Mouse (Mus musculus) erythroblast, embryonic 14.5 days (primary cell): Measurements from ENCODE around the gene Zfp995. TPM values are rescaled to one million over a fixed set of nuclear protein-coding genes. Genes with fewer than 3 reads are reported as not detected.
"Not testable (repeated sequence)": the region's sequence is repeated elsewhere in the genome, so short reads cannot be mapped to it uniquely, and the experiment has no call there.

Experiments
- H3K27me3 ChIP-seq: 2 replicates; pipeline ENCODE4 v1.6.1; 2012; ENCODE audit warnings: inconsistent platforms; ENCODE audit not compliant: control insufficient read depth
- H3K36me3 ChIP-seq: 2 replicates; pipeline ENCODE4 v1.6.1; 2012; ENCODE audit warnings: mild to moderate bottlenecking, inconsistent platforms; ENCODE audit not compliant: control insufficient read depth
- H3K4me1 ChIP-seq: 2 replicates; pipeline ENCODE4 v1.6.1; 2012; ENCODE audit warnings: inconsistent platforms; ENCODE audit not compliant: control insufficient read depth
- H3K4me3 ChIP-seq: replicated peaks from 2 replicates; pipeline ENCODE3; 2012; ENCODE audit warnings: moderate library complexity, mild to moderate bottlenecking, inconsistent platforms
- H3K9me3 ChIP-seq: 2 replicates; pipeline ENCODE4 v1.6.1; 2012; ENCODE audit warnings: low read length, inconsistent platforms, mixed read lengths; ENCODE audit not compliant: control insufficient read depth
- GATA1 ChIP-seq: IDR thresholded peaks from 2 replicates; pipeline ENCODE4 v1.6.1; 2012; ENCODE audit warnings: low read length, inconsistent platforms, mixed read lengths
- TAL1 ChIP-seq: IDR thresholded peaks from 3 replicates; pipeline ENCODE4 v1.6.1; 2012; ENCODE audit warnings: low read length, inconsistent platforms, mixed read lengths
- polyA plus RNA-seq: library from polyadenylated mRNA; stranded (reverse); fragments of >175 nt; gene quantifications from 2 replicates; pipeline ENCODE4 v1.2.3, GENCODE M21; 2012

Gene Zfp995
- not detected in 2 replicates for polyA plus RNA-seq

- H3K9me3 ChIP-seq, H3K27me3 ChIP-seq, H3K4me1 ChIP-seq, H3K36me3 ChIP-seq: not testable (repeated sequence)
- peak within 1 kb of the TSS; percentile 60 for H3K4me3 ChIP-seq
Observed at GRCm38 (mm10) chr17:21909456-21910052, at the start of gene Zfp995. Gene Zfp995, minus strand, starts transcription at chr17:21909926.

GRCm38 (mm10) chr17:21909039-21909438 is 687 bp downstream of the Zfp995 start:
- Histone ChIP-seq H3K9me3 (no peaks in the 10 kb centered on the region), H3K4me1 (peaks cover 5% of the 10 kb centered on the region), H3K4me3 (peak overlapping the region; percentile 60), H3K36me3 (no peaks in the 10 kb centered on the region), H3K27me3 (no peaks in the 10 kb centered on the region)
- TF ChIP-seq GATA1 (no peak), TAL1 (no peak)

GRCm38 (mm10) chr17:21871256-21871655 is 38.5 kb downstream of the Zfp995 start:
- Histone ChIP-seq H3K4me3 (no peak overlapping the region), H3K9me3 (no peaks in the 10 kb centered on the region), H3K36me3 (no peaks in the 10 kb centered on the region), H3K27me3 (no peaks in the 10 kb centered on the region), H3K4me1 (no peaks in the 10 kb centered on the region)
- TF ChIP-seq TAL1 (no peak), GATA1 (no peak)

GRCm38 (mm10) chr17:21846322-21846582 is 63.5 kb downstream of the Zfp995 start:
- not testable (repeated sequence) for H3K36me3 ChIP-seq, H3K4me3 ChIP-seq, H3K27me3 ChIP-seq

GRCm38 (mm10) chr17:21845545-21846321 is 64.0 kb downstream of the Zfp995 start, which contains the start of gene Zfp820:
Gene Zfp820, minus strand, starts transcription at chr17:21845772.
- Histone ChIP-seq H3K4me1 (peaks cover 5% of the 10 kb centered on the region), H3K9me3 (no peaks in the 10 kb centered on the region), H3K4me3 (peak within 1 kb of the TSS; percentile 65), H3K36me3 (no peaks in the 10 kb centered on the region), H3K27me3 (no peaks in the 10 kb centered on the region)
- TF ChIP-seq TAL1 (no peak), GATA1 (no peak)

More at GRCm38 (mm10) chr17:21846322-21846582, 63.5 kb downstream of the Zfp995 start:
- H3K9me3 ChIP-seq, H3K4me1 ChIP-seq: not testable (repeated sequence)

- Histone ChIP-seq H3K9me3 (no peaks in the 10 kb centered on the region), H3K36me3 (no peaks in the 10 kb centered on the region), H3K27me3 (no peaks in the 10 kb centered on the region), H3K4me1 (no peaks in the 10 kb centered on the region), H3K4me3 (no peak overlapping the region)
- TF ChIP-seq GATA1, result no peak
- TF ChIP-seq TAL1, result no peak
Observed at GRCm38 (mm10) chr17:21838510-21838909, 71.2 kb downstream of the Zfp995 start.

Other genes with a start within 250 kb of the Zfp995 start
- gene Gm10226, start 218.1 kb downstream of the Zfp995 start, polyA plus RNA-seq, result not detected in 2 replicates
- gene Zfp760, start 202.2 kb downstream of the Zfp995 start, polyA plus RNA-seq, result 0.02 and 0.03 TPM in 2 replicates
- gene Zfp229, start 179.1 kb downstream of the Zfp995 start, polyA plus RNA-seq, result 0.07 and 0.16 TPM in 2 replicates
- 0.04 TPM in 1 of 2 replicates, not detected in the other for gene Zfp820, start 64.2 kb downstream of the Zfp995 start, polyA plus RNA-seq
- 0.01 and 0.04 TPM in 2 replicates for gene Zfp942, start 52.5 kb upstream of the Zfp995 start, polyA plus RNA-seq
- gene Zfp943, start 52.6 kb upstream of the Zfp995 start, polyA plus RNA-seq, result 0.03 and 0.09 TPM in 2 replicates